Mouse (Mus musculus): Measurements from ENCODE around the gene Reck.

DNA sequence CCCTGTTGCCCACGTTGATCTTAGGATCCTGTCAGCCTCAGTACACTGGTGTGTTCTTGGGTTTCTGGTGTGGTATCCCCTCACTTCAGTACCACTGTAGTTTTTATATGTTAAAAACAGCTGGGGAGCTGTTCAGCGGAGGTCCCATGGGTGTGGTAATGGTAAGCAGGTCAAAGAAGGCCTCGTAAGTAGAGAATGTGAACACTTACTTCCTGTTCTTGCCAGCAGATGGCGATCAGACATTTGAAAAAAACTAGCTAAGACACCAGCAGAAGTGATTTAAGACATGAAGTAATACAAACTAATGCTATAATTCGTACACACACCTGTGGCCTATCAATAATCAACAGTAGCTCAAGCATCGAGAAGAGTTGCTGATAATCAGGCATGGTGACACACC lies 31.1 kb downstream of the Reck start:
- TF ChIP-seq POLR2A (IDR thresholded peaks at IDR 0.05; ENCODE audit: borderline replicate concordance, low read depth, low read length) = no peak
- no peak for TF ChIP-seq CTCF (IDR thresholded peaks at IDR 0.05; ENCODE audit: low read depth, low read length)

Data from bone marrow macrophage, adult 2 months (primary cell).